Mouse (Mus musculus) limb, embryonic 14.5 days (tissue): ENCODE data around the gene Zfp784. TPM values are rescaled to one million over a fixed set of nuclear protein-coding genes. Genes with fewer than 3 reads are reported as not detected.

Source experiments
- ATAC-seq: fragments of 200-750 bp; cut with Nextera tagmentation; 2 replicates; pipeline ENCODE4 v1.8.0; 2017; ENCODE audit warnings: low read depth, moderate number of reproducible peaks, moderate TSS enrichment; ENCODE audit not compliant: low FRiP score
- DNase-seq: peaks from one replicate; pipeline ENCODE4 v3.0.0-alpha.2; 2015; ENCODE audit warnings: low spot score
- H3K27ac ChIP-seq: fragments of 300-500 bp; sonication (generic); replicated peaks from 2 replicates; pipeline ENCODE4 v1.5.1; 2014; ENCODE audit warnings: low read depth, mild to moderate bottlenecking, low read length, moderate library complexity, mixed read lengths
- H3K27me3 ChIP-seq: fragments of 300-500 bp; sonication (generic); 2 replicates; pipeline ENCODE4 v1.6.1; 2014; ENCODE audit warnings: low read length, mixed read lengths; ENCODE audit not compliant: control insufficient read depth, insufficient read depth
- H3K36me3 ChIP-seq: fragments of 300-500 bp; sonication (generic); 2 replicates; pipeline ENCODE4 v1.6.1; 2014; ENCODE audit warnings: mild to moderate bottlenecking, low read length, moderate library complexity, mixed read lengths; ENCODE audit not compliant: control insufficient read depth, insufficient read depth
- H3K4me1 ChIP-seq: fragments of 300-500 bp; sonication (generic); 2 replicates; pipeline ENCODE4 v1.6.1; 2014; ENCODE audit warnings: antibody characterized with exemption, low read length, mixed read lengths; ENCODE audit not compliant: control insufficient read depth, insufficient read depth
- H3K4me2 ChIP-seq: fragments of 300-500 bp; sonication (generic); replicated peaks from 2 replicates; pipeline ENCODE4 v1.6.1; 2014; ENCODE audit warnings: low read depth, mild to moderate bottlenecking, low read length, moderate library complexity; ENCODE audit not compliant: severe bottlenecking
- H3K4me3 ChIP-seq: fragments of 300-500 bp; sonication (generic); replicated peaks from 2 replicates; pipeline ENCODE4 v1.5.1; 2014; ENCODE audit warnings: low read length
- H3K9ac ChIP-seq: fragments of 300-500 bp; sonication (generic); 2 replicates; pipeline ENCODE4 v1.6.1; 2014; ENCODE audit warnings: mild to moderate bottlenecking, low read depth, low read length, moderate library complexity; ENCODE audit not compliant: severe bottlenecking
- H3K9me3 ChIP-seq: fragments of 300-500 bp; sonication (generic); 2 replicates; pipeline ENCODE4 v1.6.1; 2016; ENCODE audit warnings: low read length; ENCODE audit not compliant: control insufficient read depth
- POLR2A ChIP-seq: fragments of 200-500 bp; IDR thresholded peaks from 2 replicates; pipeline ENCODE4 v1.8.0; 2012; ENCODE audit warnings: inconsistent platforms, mild to moderate bottlenecking, moderate library complexity, borderline replicate concordance; ENCODE audit not compliant: insufficient read depth, insufficient read length; ENCODE audit errors: extremely low read depth
- WGBS: fragments of 180-500 bp; shearing (Covaris S2); extraction: QIAGEN DNeasy Blood & Tissue Kit; methylation state at CpG from one replicate; pipeline ENCODE4 v1.1.7; 2014; 5-methylcytosine and 5-hydroxymethylcytosine counted together
- polyA plus RNA-seq, 2 experiments: library from polyadenylated mRNA; depleted of rRNA in 1 of 2; stranded (reverse) in 1 of 2; unstranded in 1 of 2; fragments of >200 nt; fragmentation: Nextera tagmentation in 1 of 2; extraction: Ambion mirVana in 1 of 2; gene quantifications; 2 replicates each; pipeline versions ENCODE4 v1.2.1 to v1.2.3; 2012 to 2014

The Zfp784 gene
- polyA plus RNA-seq, 2 experiments = 5.6 to 6.8 TPM

DNA sequence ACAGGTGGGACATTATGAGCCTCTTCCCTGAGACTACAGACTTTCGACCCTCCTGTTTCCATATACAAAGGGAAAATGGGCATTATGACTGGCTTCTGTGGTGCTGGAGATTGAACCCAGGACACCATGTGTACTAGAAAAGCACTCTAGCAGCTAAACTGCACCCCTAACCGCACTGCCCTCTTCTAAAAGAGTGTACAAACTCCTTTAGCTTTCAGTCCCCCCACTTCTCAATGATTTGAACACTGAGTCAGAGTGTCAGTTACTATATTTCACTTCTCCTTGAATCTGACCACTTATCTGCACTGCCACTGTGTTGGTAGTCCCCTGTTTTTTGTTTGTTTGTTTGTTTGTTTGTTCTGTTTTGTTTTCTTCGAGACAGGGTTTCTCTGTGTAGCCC is 4.4 kb downstream of the Zfp784 start, which contains the start of gene 4632433K11Rik:
Gene 4632433K11Rik (plus strand): TSS at position 301 of the 400 bp plus-strand sequence.
- Histone ChIP-seq H3K36me3 (peaks cover 77% of the 10 kb centered on the region), H3K9me3 (peaks cover 42% of the 10 kb centered on the region), H3K27me3 (no peaks in the 10 kb centered on the region), H3K4me3 (no peak within 1 kb of the TSS), H3K9ac (no peak within 1 kb of the TSS), H3K27ac (no peak within 1 kb of the TSS), H3K4me2 (no peak within 1 kb of the TSS), H3K4me1 (peaks cover 3% of the 10 kb centered on the region; the same call in 1 of the 2 replicates)
- ATAC-seq = no peak
- no peak for TF ChIP-seq POLR2A
- no peak for DNase-seq
- WGBS = 92% methylated on average over 3 of the region's 3 CpGs

DNA sequence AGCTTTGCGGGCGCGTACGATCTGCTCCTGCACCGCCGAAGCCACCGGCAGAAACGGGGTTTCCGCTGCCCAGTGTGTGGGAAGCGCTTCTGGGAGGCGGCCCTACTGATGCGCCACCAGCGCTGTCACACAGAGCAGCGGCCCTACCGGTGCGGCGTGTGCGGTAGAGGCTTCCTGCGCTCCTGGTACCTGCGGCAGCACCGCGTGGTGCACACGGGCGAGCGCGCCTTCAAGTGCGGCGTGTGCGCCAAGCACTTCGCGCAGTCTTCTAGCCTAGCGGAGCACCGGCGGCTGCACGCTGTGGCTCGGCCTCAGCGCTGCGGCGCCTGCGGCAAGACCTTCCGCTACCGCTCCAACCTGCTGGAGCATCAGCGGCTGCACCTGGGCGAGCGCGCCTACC is 6.8 kb downstream of the Zfp784 start:
- Histone ChIP-seq H3K36me3 (peaks cover 95% of the 10 kb centered on the region), H3K27ac (no peak overlapping the region), H3K9me3 (peaks cover 46% of the 10 kb centered on the region), H3K4me3 (no peak overlapping the region), H3K4me1 (no peaks in the 10 kb centered on the region), H3K4me2 (no peak overlapping the region), H3K27me3 (no peaks in the 10 kb centered on the region), H3K9ac (no peak overlapping the region)
- DNase-seq (no peak), ATAC-seq (no peak)
- WGBS = 84% methylated on average over 43 of the region's 46 CpGs
- TF ChIP-seq POLR2A = no peak

DNA sequence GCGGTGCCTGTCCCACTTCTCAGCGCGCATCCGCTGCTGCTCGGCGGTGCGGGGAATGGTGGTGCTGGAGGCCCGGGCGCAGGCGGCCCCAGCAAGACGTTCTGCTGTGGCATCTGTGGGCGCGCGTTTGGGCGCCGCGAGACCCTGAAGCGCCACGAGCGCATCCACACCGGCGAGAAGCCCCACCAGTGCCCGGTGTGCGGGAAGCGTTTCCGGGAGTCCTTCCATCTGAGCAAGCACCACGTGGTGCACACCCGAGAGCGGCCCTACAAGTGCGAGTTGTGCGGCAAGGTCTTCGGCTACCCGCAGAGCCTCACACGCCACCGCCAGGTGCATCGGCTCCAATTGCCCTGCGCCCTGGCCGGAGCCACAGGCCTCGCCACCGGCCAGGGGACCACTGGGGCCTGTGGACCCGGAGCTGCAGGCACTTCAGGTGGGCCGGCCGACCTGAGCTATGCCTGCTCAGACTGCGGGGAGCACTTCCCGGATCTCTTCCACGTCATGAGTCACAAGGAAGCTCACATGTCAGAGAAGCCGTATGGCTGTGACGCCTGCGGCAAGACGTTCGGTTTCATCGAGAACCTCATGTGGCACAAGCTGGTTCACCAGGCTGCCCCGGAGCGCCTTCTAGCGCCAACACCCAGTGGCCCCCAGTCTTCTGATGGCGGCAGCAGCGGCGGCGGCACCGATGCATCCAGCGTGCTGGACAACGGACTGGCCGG is 7.5 kb downstream of the Zfp784 start:
- DNase-seq (no peak), ATAC-seq (no peak)
- Histone ChIP-seq H3K4me2 (no peak overlapping the region), H3K4me1 (no peaks in the 10 kb centered on the region), H3K27ac (no peak overlapping the region), H3K27me3 (no peaks in the 10 kb centered on the region), H3K9ac (no peak overlapping the region), H3K4me3 (no peak overlapping the region), H3K36me3 (peaks cover 95% of the 10 kb centered on the region), H3K9me3 (peaks cover 45% of the 10 kb centered on the region)
- WGBS = 83% methylated on average over 56 of the region's 63 CpGs
- TF ChIP-seq POLR2A = no peak

DNA sequence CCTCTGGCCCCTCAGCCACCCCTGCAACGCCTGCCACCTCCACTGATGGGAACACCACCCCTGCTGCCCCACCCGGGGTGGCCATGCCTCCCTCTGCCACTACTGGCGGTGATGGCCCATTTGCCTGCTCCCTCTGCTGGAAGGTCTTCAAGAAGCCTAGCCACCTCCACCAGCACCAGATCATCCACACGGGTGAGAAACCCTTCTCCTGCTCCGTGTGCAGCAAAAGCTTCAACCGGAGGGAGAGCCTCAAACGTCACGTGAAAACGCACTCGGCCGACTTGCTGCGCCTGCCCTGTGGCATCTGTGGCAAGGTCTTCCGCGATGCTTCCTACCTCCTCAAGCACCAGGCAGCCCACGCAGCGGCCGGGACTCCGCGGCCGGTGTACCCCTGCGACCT is 8.3 kb downstream of the Zfp784 start:
- no peaks in the 10 kb centered on the region for H3K27me3 ChIP-seq
- H3K36me3 ChIP-seq = peaks cover 90% of the 10 kb centered on the region
- TF ChIP-seq POLR2A = no peak
- no peak overlapping the region for H3K27ac ChIP-seq
- no peak for ATAC-seq
- no peak for DNase-seq
- H3K9ac ChIP-seq = no peak overlapping the region
- H3K9me3 ChIP-seq = peaks cover 39% of the 10 kb centered on the region
- H3K4me1 ChIP-seq = no peaks in the 10 kb centered on the region
- H3K4me2 ChIP-seq = no peak overlapping the region
- no peak overlapping the region for H3K4me3 ChIP-seq
- 92% methylated on average over 20 of the region's 21 CpGs for WGBS

DNA sequence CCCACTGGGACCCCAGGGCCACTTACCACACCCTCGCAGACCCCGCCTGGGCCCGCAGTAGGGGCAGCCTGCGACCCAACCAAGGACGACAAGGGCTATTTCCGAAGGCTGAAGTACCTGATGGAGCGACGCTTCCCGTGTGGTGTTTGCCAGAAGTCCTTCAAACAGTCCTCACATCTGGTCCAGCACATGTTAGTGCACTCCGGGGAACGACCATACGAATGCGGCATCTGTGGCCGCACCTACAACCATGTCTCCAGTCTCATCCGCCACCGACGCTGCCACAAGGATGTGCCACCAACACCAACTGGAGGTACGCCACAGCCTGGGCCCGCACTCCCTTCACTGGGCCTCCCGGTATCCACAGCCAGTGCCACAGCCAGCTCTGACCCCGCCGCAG is 8.7 kb downstream of the Zfp784 start:
- H3K36me3 ChIP-seq = peaks cover 90% of the 10 kb centered on the region
- H3K9me3 ChIP-seq = peaks cover 39% of the 10 kb centered on the region
- H3K9ac ChIP-seq = no peak overlapping the region
- no peak for ATAC-seq
- no peak overlapping the region for H3K4me3 ChIP-seq
- no peaks in the 10 kb centered on the region for H3K4me1 ChIP-seq
- DNase-seq = no peak
- no peak for TF ChIP-seq POLR2A
- H3K4me2 ChIP-seq = no peak overlapping the region
- 95% methylated on average over 22 of the region's 22 CpGs for WGBS
- no peak overlapping the region for H3K27ac ChIP-seq
- H3K27me3 ChIP-seq = no peaks in the 10 kb centered on the region
